Mouse (Mus musculus): ENCODE data around the gene Tnfsf10. TPM values are rescaled to one million over a fixed set of nuclear protein-coding genes. Genes with fewer than 3 reads are reported as not detected.

The Tnfsf10 gene
- polyA plus RNA-seq, 1 experiment from 2014 or later: 1.6 TPM

GRCm38 (mm10) chr3:27371725-27372650 lies 55.2 kb downstream of the Tnfsf10 start:
- peak overlapping the region; percentile 47 for H3K4me2 ChIP-seq
- peak overlapping the region; percentile 25 for H3K4me3 ChIP-seq (ENCODE audit: low read depth, low read length)
- H3K27ac ChIP-seq (ENCODE audit: low read depth): no peak overlapping the region
- no peaks in the 10 kb centered on the region for H3K9me3 ChIP-seq (ENCODE audit: low read depth, low read length)
- H3K4me1 ChIP-seq (ENCODE audit: insufficient read depth): no peaks in the 10 kb centered on the region
- no peak for TF ChIP-seq CTCF (IDR thresholded peaks at IDR 0.05; ENCODE audit: low read depth)
- H3K27me3 ChIP-seq (ENCODE audit: insufficient read depth, low read length): peaks cover 42% of the 10 kb centered on the region
- no peak for DNase-seq
- ATAC-seq (ENCODE audit: insufficient read depth): no peak
- H3K36me3 ChIP-seq (ENCODE audit: insufficient read depth): no peaks in the 10 kb centered on the region
- 3% methylated on average over 77 of the region's 77 CpGs for WGBS
- no peak overlapping the region for H3K9ac ChIP-seq

GRCm38 (mm10) chr3:27374396-27374795 lies 57.6 kb downstream of the Tnfsf10 start:
- no peaks in the 10 kb centered on the region for H3K4me1 ChIP-seq (ENCODE audit: insufficient read depth)
- no peaks in the 10 kb centered on the region for H3K36me3 ChIP-seq (ENCODE audit: insufficient read depth)
- no peak overlapping the region for H3K27ac ChIP-seq (ENCODE audit: low read depth)
- no peak for DNase-seq
- no peak overlapping the region for H3K4me3 ChIP-seq (ENCODE audit: low read depth, low read length)
- 38% methylated on average over 9 of the region's 9 CpGs for WGBS
- TF ChIP-seq CTCF (IDR thresholded peaks at IDR 0.05; ENCODE audit: low read depth): no peak
- H3K9me3 ChIP-seq (ENCODE audit: low read depth, low read length): no peaks in the 10 kb centered on the region
- no peak overlapping the region for H3K9ac ChIP-seq
- no peak overlapping the region for H3K4me2 ChIP-seq
- no peak for ATAC-seq (ENCODE audit: insufficient read depth)
- peaks cover 42% of the 10 kb centered on the region for H3K27me3 ChIP-seq (ENCODE audit: insufficient read depth, low read length)

- WGBS: 40% methylated on average over 4 of the region's 4 CpGs
- Histone ChIP-seq H3K36me3 (ENCODE audit: insufficient read depth) (no peaks in the 10 kb centered on the region), H3K4me3 (ENCODE audit: low read depth, low read length) (no peak overlapping the region), H3K9ac (no peak overlapping the region), H3K9me3 (ENCODE audit: low read depth, low read length) (no peaks in the 10 kb centered on the region), H3K4me2 (no peak overlapping the region), H3K27ac (ENCODE audit: low read depth) (no peak overlapping the region), H3K27me3 (ENCODE audit: insufficient read depth, low read length) (peaks cover 14% of the 10 kb centered on the region), H3K4me1 (ENCODE audit: insufficient read depth) (no peaks in the 10 kb centered on the region)
- ATAC-seq (ENCODE audit: insufficient read depth) (no peak), DNase-seq (peak; percentile 34)
- TF ChIP-seq CTCF (IDR thresholded peaks at IDR 0.05; ENCODE audit: low read depth): no peak
These were observed 61.1 kb downstream of the Tnfsf10 start for GRCm38 (mm10) chr3:27377935-27378334.

- H3K27me3 ChIP-seq (ENCODE audit: insufficient read depth, low read length): no peaks in the 10 kb centered on the region
- 58% methylated on average over 3 of the region's 3 CpGs for WGBS
- no peak overlapping the region for H3K4me2 ChIP-seq
- no peaks in the 10 kb centered on the region for H3K4me1 ChIP-seq (ENCODE audit: insufficient read depth)
- DNase-seq: no peak
- ATAC-seq (ENCODE audit: insufficient read depth): no peak
- peak; percentile 27; the same call in 1 of the 2 replicates for TF ChIP-seq CTCF (IDR thresholded peaks at IDR 0.05; ENCODE audit: low read depth)
- no peak overlapping the region for H3K9ac ChIP-seq
- H3K9me3 ChIP-seq (ENCODE audit: low read depth, low read length): no peaks in the 10 kb centered on the region
- no peak overlapping the region for H3K27ac ChIP-seq (ENCODE audit: low read depth)
- no peaks in the 10 kb centered on the region for H3K36me3 ChIP-seq (ENCODE audit: insufficient read depth)
- H3K4me3 ChIP-seq (ENCODE audit: low read depth, low read length): no peak overlapping the region
These were observed 68.0 kb downstream of the Tnfsf10 start for GRCm38 (mm10) chr3:27384836-27385235.

GRCm38 (mm10) chr3:27389923-27390322 lies 73.1 kb downstream of the Tnfsf10 start:
- ATAC-seq (ENCODE audit: insufficient read depth) (no peak), DNase-seq (no peak)
- no peaks in the 10 kb centered on the region for H3K36me3 ChIP-seq (ENCODE audit: insufficient read depth)
- H3K4me1 ChIP-seq (ENCODE audit: insufficient read depth): no peaks in the 10 kb centered on the region
- no peak overlapping the region for H3K27ac ChIP-seq (ENCODE audit: low read depth)
- no peak overlapping the region for H3K9ac ChIP-seq
- no peak overlapping the region for H3K4me2 ChIP-seq
- no peaks in the 10 kb centered on the region for H3K27me3 ChIP-seq (ENCODE audit: insufficient read depth, low read length)
- WGBS: 62% methylated on average over 1 of the region's 1 CpGs
- no peaks in the 10 kb centered on the region for H3K9me3 ChIP-seq (ENCODE audit: low read depth, low read length)
- no peak for TF ChIP-seq CTCF (IDR thresholded peaks at IDR 0.05; ENCODE audit: low read depth)
- H3K4me3 ChIP-seq (ENCODE audit: low read depth, low read length): no peak overlapping the region

Other genes starting within 250 kb of the Tnfsf10 start
- gene Ect2, start 163.2 kb upstream of the Tnfsf10 start, polyA plus RNA-seq (2014; fragmentation: Nextera tagmentation; extraction: Ambion mirVana): 73.3 and 82.0 TPM in 2 replicates
- 4.1 and 6.8 TPM in 2 replicates for gene Nceh1, start 134.1 kb upstream of the Tnfsf10 start, polyA plus RNA-seq (2014; fragmentation: Nextera tagmentation; extraction: Ambion mirVana)
- not detected in 2 replicates for gene Ghsr, start 54.3 kb downstream of the Tnfsf10 start, polyA plus RNA-seq (2014; fragmentation: Nextera tagmentation; extraction: Ambion mirVana)